Mouse (Mus musculus) stomach, postnatal 0 days (tissue): ENCODE results near the gene Xpc.

Experiments used
- CTCF ChIP-seq: IDR thresholded peaks from 2 replicates; pipeline ENCODE4 v1.5.1; 2016; ENCODE audit warnings: antibody characterized with exemption, low read depth, mild to moderate bottlenecking, moderate library complexity
- EP300 ChIP-seq: optimal IDR thresholded peaks from 2 replicates; pipeline ENCODE3; 2016; ENCODE audit warnings: antibody characterized with exemption

- no peak for TF ChIP-seq EP300
- peak; percentile 48 for TF ChIP-seq CTCF
Observed at GRCm38 (mm10) chr6:91472868-91473804, 42.6 kb downstream of the Xpc start, which contains the start of the genes Chchd4 and Tmem43.
